Mouse (Mus musculus): Measurements from ENCODE around the gene Gprc5b.

Gene Gprc5b

DNA sequence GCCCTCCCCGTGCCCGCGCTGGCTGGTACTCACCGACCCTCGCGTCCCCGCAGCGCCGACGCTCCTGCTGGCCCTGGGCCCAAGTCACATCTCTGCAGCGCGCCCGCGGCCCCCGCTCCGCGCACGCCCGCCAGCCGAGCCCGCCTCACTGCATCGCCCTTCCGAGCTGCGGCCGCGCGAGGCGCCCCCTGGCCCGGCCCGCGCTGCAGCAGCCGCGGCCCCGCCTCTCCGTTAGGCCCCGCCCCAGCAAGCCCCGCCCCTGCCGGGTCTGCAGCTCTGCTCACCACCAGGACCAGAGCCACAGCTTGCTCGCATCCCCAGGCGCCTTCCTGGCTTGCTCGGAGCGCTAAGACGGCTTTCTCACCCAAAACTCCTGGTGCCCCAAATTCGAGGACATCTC, at the start of gene Gprc5b:
Gene Gprc5b (minus strand): TSS at position 205 of the 400 bp plus-strand sequence.
- in situ Hi-C loops (cut with MboI, MseI), result loop anchor here (5.0 kb wide), 2 partner anchors 143 to 228 kb away; no protein-coding TSS in a partner anchor

DNA sequence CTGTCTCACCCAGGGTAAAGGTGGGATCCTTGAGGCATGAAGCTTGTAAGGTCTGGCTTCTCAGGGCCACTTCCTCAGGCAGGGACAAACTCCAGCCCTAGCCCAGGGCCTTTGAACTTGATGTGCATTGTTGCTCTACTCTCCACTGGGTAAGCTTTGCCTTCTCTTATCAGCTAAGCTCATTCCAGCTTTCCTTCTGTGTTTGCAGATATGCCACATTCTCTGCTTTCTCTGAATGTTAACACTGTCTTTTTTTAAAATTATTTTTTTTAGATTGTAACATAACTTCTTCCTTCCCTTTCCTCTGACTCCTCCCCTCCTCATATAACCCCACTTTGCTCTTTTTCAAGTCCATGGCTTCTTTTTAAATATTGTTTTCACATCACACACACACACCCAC, 46.5 kb upstream of the Gprc5b start:
- in situ Hi-C loops (cut with MboI, MseI), result no loop called here

DNA sequence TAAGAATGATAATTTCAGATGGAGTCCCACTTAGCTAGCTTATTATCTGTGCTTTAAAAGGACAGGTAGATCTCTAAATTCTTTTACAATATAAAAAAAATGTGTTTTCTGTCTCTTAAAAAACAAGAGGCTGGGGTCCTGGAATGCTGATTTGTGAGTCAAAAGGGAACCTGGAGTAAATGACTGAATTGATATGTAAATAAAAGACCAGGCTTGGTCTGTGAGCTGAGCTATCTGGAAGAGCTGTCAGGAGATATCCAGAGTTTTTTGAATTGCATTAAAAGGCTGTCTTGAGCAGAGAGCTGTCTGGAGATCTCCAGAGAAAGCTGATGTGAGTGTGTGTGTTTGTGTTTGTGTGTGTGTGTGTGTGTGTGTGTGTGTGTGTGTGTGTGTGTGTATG, 42.6 kb upstream of the Gprc5b start:
- in situ Hi-C loops (cut with MboI, MseI), result loop anchor here (10.0 kb wide), 1 partner anchor 673 kb away; no protein-coding TSS in a partner anchor

DNA sequence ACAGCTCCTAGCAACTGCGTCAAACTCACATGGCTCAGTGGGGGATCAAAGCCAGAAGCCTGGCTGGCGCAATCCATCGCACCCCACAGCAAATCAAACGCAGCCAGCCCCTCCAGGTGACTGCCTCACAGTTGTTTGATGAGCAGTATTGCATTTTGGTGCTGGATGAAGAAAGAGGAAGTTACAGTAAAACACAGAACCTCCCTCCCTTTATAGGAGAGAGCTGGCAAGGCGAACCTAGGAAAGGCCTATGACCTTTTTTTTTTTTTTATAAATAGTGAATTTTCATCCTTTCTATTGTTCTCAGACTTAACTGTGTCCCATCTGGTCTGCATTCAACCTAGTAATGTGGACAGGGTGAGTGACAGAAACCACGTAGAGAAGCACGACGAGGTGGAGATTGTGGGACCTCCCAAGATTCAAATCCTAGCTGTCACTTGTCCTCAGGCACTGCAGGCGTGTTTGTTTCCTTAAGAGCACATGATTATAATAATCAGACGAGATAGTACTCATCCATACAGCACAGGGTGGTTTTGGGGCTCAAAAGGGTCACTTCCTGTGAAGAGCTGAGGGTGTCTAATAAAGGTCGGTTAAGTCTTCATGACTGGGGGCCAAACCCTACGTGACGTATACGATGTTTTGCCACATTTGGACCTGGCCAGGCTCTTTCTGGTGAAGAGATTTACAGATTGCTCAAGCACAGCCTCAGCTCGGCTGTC, 39.4 kb upstream of the Gprc5b start:
- in situ Hi-C loops (cut with MboI, MseI), result loop anchor here (10.0 kb wide), 1 partner anchor 670 kb away; no protein-coding TSS in a partner anchor

DNA sequence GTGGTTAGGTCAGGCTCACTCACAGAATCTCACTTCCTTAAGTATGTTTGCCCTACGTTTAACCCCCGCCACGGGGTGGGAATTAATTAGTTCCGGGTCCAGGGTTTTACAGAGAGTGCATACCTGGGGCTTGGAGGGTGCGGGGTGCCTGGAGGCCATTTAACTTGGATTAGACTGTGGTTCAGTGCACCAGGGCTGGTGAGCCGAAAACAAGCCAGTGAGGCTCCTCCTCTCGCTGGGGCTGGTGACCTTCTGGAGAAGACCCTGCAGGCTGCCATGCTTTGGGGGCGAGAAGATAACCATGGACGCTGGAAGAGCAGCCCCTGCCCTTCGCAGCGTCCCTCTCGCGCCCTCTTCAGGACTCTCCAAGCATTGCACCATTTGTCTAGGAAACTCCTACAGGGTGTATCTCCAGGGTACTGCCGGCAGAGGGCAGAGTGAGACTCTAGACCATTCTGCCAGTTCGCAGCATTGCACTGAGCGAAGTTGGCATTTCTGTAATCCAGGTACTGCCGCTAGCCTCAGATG, 28.4 kb upstream of the Gprc5b start:
- in situ Hi-C loops (cut with MboI, MseI), result no loop called here

DNA sequence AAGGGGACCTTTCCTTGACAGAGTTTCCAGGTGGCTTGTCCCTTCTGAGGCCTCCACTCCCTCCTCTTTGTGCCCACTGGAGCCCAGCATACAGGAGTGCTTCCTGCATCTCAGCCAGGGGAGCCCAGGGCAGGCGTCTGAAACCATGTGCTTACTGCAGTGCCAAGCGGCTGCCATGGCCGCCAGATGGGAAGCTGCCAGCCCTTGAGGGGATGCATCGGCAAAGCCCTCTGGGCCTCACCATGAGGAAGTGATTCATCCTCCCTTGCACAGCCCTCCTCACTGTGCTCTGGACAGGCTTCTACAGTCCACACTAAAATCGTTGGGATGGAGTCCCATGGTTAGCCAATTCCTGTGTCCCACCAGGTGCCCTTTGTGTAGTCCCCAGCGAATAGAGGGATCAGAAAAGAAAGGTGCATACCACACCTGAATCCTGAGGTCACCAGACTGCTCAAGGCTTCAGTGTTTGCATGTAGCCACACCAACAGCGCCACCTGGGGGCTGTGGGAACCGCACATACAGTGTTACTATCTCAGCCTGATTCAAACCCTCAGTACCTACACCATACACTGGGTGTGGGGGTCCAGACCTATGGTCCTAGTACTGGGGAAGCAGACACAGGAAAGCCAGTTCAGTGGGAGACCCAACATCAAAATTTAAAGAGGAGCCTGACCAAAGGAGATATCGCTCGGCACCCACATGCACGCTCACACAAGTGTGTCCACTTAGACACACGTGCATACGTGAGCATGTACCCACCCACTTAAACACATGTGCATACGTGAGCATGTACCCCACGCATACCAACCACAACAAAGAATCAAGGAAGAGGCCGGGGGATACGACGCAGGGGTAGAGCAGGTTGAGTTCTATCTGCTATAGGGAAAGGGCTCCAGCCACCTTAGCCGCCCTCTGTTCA, 27.5 kb upstream of the Gprc5b start:
- in situ Hi-C loops (cut with MboI, MseI), result no loop called here

DNA sequence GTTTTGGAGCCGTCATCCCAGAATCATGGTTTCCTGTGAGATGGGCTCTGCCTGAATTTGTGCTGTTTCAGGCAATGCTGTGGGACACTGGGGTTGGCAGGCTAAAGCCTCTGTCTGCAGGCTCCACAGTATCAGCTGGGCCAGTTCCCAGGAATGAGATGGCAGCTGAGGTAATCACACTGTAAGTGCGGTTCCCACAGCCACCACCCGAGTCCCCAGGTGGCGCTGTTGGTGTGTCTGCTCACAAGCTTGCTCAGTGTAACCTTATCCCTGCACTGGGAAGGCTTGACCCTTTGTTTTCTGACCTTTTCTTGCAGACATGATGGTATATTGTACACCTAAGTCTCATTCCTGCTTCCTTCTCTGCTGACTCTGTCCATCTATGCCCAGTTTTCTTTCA, 24.5 kb upstream of the Gprc5b start:
- in situ Hi-C loops (cut with MboI, MseI), result no loop called here

DNA sequence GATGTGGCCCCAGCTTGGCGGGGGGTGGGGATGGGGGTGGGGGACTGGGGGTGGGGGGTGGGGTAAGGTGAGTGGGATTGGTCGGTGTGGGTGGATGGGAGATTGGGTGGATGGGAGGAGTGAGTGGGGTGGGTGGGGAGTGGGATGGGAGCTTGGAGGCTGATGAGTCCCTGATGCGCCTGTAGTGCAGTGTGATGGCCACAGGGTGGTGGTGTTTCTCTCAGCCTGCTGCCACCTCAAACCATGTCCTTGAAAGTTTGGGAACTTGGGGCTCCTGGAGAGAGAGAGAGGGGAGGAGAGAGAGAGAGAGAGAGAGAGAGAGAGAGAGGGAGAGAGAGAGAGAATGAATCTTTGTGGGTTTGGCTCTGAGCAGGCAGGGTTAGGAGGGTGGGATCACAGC, 20.7 kb upstream of the Gprc5b start:
- in situ Hi-C loops (cut with MboI, MseI), result no loop called here

DNA sequence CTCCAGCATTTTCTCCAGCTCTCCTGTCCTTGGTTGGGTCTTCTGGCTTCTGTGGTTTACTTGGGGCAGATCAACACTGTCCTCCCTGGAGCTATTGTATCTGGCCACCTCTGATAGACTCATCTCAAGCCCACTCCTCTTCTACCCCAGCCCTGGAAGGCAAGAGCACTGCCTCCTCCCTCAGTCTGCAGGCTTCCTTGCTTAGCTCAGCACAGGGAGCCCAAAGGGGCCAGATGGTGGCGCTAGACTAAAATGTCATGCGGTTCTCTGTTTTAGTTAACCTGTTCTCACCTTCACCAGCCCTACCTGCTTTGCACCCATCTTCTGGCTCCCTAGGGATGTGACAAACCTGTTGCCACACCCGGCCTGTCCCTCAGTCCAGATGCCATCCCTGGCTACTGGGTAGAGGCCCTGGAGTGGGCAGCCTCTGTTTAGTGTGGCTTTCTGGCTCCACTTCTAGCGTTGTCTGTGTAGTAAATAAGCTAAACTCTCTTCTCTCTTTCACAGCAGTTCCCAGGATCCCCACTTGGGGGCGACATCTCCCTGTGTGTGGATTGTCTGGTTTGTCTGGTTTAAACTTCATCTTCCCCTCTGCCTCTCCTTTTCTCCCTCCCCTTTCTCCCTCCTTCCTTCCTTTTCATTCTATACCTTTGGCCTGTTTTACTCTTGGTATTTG, 16.0 kb upstream of the Gprc5b start:
- in situ Hi-C loops (cut with MboI, MseI), result loop anchor here (5.0 kb wide), 1 partner anchor 501 kb away; no protein-coding TSS in a partner anchor

DNA sequence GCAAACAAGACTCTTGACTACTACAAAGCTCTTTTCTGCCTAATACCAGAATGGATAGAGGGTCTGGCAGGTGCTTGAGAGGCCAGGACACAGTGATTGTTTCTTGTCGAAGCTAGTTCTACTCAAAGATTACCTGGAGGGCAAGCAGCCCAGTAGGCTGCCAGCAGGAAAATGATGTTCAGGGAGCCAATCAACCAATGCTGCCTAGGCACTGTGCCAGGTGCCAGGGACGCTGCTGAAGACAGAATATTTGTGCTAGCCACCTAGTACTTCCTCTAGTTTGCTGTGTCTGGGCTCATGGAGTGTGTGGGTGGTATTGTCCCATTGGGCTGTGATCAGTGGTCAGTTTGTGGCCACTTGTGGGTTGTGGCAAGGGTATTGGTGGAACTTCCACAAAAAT, 7.5 kb upstream of the Gprc5b start:
- in situ Hi-C loops (cut with MboI, MseI), result no loop called here

DNA sequence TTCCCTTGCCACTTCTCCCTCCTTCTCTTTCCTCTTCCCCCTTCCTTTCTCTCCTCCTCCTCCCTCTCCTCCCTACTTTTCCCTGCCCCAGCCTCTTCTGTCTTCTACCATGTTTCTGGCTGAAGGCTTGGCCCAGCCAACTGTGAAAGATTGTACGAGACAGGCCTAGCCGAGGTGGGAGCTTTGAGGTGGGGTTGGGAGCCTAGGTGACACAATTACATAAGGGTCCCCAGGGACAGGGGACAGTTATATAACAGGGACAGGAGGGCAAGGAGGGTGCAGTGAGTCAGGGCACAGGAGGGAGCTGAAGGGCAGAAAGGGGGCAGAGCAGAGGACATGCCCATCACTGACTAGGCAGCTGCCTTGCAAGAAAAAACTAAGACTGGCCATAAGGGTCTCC, 7.0 kb upstream of the Gprc5b start:
- in situ Hi-C loops (cut with MboI, MseI), result no loop called here

DNA sequence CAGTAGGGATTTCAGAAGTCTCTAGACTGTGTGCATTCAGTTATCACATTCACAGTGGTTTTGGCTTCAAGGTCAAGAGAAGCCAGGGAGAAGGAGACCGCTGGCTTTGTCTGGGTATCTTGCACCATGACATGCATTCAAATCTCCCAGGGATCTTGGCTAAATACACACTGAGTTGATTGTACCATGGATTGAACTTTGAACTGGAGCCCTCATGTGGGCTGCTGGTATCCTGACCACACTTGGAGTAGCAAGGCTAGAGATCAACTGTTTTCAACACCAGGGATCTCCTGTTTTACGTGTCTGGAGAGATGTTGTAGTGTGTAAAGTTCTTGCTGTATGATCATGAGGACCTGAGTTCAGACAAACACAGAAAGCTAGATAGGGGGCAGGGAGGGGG, 4.8 kb upstream of the Gprc5b start:
- in situ Hi-C loops (cut with MboI, MseI), result loop anchor here (5.0 kb wide), 2 partner anchors 148 to 233 kb away; no protein-coding TSS in a partner anchor

DNA sequence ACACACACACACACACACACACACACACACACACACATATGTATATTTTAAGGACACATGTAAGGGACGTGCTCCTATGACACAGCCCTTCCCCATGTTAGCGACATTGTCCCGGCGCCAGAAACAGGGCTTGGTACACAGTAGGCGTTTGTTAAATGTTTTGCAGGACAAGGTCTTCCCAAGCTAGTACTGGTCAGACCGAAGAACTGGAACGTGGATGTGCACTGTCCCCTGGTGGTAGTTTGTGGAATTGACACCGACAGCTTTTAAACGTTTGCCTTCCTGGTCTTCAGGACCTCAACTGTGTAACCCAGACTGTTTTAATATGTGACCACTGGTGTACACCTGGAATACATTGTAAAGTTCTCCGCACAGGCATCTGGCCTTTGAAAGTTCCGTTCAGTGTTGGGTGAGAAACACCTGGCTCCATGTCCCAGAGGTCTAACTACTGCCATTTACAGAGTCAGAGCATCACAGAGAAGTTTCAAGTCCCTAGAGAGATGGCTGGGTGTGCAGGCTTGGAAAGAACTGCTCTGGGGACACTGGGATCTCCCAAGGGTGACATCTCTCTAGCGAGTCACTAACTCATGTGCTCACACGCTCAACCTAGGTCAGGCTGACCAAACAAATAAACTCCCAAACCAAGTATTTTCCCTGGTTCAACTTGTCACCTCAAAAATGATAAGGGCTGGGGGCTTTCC, 1.3 kb upstream of the Gprc5b start:
- in situ Hi-C loops (cut with MboI, MseI), result loop anchor here (5.0 kb wide), 2 partner anchors 144 to 229 kb away; no protein-coding TSS in a partner anchor

DNA sequence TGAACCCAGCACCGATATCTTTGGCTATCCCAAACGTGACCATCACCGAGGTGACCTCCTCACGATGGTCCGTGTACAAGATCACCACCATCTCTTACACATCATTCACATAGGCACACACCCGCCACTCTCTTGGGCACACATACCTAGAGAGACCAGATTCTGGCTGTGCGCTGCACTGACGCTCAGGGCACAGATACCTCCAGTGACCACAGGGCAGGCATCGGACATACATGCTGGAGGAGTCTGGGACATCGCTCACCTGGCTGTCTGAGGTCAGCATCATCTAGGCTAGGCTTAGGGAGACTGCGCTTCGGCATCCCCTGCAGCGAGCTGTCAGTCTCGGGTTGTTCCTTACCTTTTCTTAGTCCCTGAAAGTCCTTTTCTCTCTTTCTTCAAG, 660 bp upstream of the Gprc5b start:
- in situ Hi-C loops (cut with MboI, MseI), result loop anchor here (5.0 kb wide), 2 partner anchors 143 to 228 kb away; no protein-coding TSS in a partner anchor

DNA sequence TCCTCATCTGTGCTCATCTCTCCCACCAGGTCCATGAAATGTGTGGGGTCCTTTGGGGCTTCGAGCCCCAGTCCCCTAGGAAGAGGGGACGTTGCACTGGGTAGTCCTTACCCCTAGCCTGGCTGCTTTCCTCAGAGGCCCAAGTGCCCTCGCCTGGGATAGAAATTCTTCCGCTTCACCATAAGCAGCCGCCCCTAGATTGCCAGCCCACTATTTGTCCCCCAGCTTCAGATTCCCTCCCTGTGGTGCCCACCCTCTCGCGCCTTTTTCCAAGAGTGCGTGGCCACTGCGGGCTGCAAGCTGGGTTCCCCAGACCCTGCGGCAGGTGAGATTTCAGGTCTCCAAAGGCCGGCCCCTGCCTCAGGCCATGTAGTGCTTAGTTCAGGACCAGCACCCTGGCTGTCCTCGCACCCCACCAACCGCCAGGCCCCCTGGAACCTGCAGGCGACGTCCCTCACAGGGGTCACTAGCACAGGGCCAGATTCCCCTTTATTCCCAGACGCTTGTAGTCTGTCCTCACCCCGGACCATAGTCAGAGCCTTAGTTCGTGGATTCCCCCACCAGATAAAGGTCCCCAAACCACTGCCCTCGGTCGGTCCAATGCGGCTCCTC, 674 bp downstream of the Gprc5b start:
- in situ Hi-C loops (cut with MboI, MseI), result no loop called here

DNA sequence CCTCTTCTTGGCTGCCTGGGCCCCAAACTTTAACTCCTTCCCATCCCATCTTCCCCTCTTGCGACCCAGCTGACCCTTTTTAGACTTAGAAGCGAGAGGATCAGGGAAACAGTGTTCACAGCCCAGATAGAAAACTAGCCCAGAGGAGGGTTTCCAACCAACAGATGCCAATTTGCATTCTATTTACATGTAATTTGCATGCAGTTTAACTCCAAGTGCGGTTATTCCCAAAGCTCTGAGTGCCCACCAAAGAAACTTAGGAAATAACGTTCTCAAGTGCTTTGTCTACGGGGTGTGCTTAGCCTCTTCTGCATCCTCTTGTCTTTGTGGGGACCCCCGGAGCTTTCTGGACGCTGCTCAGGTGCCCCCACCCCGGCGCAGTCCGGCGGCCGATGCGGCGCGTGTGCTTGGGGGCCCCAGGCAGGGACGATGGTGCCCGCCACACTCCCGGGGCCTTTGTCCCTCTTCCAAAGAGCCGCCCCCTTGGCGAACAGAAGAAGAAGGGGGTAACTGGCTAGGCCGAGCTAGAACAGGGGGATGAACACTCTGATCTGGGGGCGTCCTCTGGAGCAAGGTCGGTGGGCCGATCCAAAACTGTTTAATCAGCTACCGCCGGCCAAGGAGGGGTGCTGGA, 1.3 kb downstream of the Gprc5b start:
- in situ Hi-C loops (cut with MboI, MseI), result no loop called here

DNA sequence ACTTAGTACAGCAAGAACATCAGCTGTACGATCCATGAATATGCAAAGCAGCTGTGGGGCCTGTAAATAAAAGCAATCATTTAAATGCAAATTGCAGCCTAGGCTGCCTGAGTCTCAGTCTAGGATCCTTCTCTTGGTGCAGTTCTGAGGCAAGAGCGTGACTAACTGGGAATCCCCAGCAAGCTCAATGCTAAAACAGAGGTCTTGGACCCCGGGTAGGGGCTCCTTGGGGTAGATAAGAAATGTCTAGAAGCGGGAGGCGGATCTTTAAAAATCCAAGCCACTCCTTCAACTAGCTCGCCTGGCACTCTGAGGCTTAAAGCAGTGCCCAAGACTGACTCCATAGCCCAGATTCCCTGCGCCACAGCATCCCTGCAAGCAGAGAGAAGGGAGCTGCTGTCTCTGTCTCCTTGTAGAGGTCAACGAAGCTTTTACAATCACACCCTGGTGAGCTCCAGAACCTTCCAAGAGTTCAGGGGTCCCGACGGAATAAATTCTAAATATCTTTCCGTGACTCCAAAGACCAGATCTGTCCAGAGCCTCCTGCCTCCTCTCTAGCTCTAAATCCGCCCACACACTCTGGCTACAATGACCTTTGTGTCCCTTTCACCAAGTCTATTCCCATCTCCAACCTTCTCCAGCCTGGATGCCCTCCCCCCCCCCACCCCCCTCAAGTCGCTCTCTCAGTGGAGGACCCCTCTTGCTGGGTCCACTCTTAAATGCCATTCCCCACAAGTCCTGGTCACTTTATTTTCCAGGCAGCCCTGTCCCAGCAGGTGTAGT, 2.2 kb downstream of the Gprc5b start:
- in situ Hi-C loops (cut with MboI, MseI), result no loop called here

DNA sequence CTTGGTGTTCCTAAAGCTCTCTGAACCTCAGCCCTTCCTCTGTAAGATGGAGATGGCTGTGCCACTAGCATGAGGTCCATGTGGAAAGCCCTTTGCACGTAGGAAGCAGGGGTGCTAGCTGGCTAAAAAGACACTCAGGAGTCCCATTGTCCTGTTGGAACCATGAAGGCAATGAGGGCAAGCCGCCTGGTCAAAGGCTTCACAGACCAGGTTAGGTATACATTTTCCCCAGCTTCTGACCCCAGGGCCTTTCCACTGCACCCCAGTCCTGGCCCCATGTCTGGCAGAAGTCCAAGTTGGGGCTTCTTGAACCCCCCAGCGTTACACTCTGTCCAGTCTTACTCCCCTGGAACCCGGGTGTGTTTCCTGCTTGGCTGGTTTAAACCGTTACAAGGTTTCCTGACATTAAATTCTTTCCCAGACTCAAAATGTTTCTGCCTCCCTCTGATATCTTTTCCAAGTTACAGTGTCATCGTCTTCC, 2.9 kb downstream of the Gprc5b start:
- in situ Hi-C loops (cut with MboI, MseI), result no loop called here

DNA sequence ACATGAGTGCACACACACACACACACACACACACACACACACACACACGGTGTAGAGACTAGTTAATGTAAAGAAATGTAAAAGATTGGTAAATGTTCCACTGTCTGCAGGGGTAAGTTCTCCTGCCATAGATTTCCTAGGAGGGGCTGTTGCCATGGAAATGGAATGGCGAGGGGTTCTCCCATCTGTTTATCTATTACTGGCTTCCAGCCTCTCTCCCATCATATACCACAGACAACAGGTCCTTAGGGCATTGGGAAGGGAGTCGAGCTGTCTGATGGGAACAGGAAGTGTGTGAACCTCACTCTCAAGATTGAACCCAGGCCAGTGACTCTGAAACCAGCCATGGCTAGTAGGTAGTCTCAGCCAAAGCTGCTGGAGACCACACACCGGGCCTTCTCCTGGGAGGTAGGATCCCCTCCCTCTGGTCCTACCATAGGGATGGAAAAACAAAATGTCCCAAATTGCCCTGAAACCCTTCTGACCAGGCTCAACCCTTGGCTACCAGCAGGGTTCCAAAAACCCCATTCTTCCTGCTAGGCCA, 3.6 kb downstream of the Gprc5b start:
- in situ Hi-C loops (cut with MboI, MseI), result no loop called here
